Mouse (Mus musculus) midbrain, embryonic 16.5 days (tissue): Measurements from ENCODE around the gene Sbf2. TPM values are rescaled to one million over a fixed set of nuclear protein-coding genes. Genes with fewer than 3 reads are reported as not detected.

ENCODE experiments used
- ATAC-seq: fragments of 200-750 bp; cut with Nextera tagmentation; 2 replicates; pipeline ENCODE4 v1.8.0; 2017; ENCODE audit warnings: moderate TSS enrichment
- H3K27ac ChIP-seq: fragments of 300-500 bp; sonication (generic); 2 replicates; pipeline ENCODE4 v1.5.1; 2014; ENCODE audit warnings: mild to moderate bottlenecking, low read length, mixed read lengths
- H3K27me3 ChIP-seq: fragments of 300-500 bp; sonication (generic); 2 replicates; pipeline ENCODE4 v1.6.1; 2014; ENCODE audit warnings: low read depth, low read length, mixed read lengths; ENCODE audit not compliant: control insufficient read depth, insufficient read depth
- H3K36me3 ChIP-seq: fragments of 300-500 bp; sonication (generic); 2 replicates; pipeline ENCODE4 v1.6.1; 2014; ENCODE audit warnings: mild to moderate bottlenecking, low read length, moderate library complexity, mixed read lengths; ENCODE audit not compliant: control insufficient read depth, insufficient read depth
- H3K4me1 ChIP-seq: fragments of 300-500 bp; sonication (generic); 2 replicates; pipeline ENCODE4 v1.6.1; 2014; ENCODE audit warnings: mild to moderate bottlenecking, low read length, mixed read lengths; ENCODE audit not compliant: control insufficient read depth, insufficient read depth
- H3K4me2 ChIP-seq: fragments of 300-500 bp; sonication (generic); 2 replicates; pipeline ENCODE4 v1.6.1; 2014; ENCODE audit warnings: mild to moderate bottlenecking, low read length, mixed read lengths
- H3K4me3 ChIP-seq: fragments of 300-500 bp; sonication (generic); 2 replicates; pipeline ENCODE4 v1.5.1; 2014; ENCODE audit warnings: low read depth, mild to moderate bottlenecking, low read length, moderate library complexity, mixed read lengths
- H3K9ac ChIP-seq: fragments of 300-500 bp; sonication (generic); 2 replicates; pipeline ENCODE4 v1.6.1; 2014; ENCODE audit warnings: low read depth, low read length, mixed read lengths
- H3K9me3 ChIP-seq: fragments of 300-500 bp; sonication (generic); replicated peaks from 2 replicates; pipeline ENCODE4 v1.6.1; 2014; ENCODE audit warnings: mild to moderate bottlenecking, low read length, mixed read lengths; ENCODE audit not compliant: control insufficient read depth, poor library complexity, severe bottlenecking
- WGBS: fragments of 180-500 bp; shearing (Covaris S2); extraction: QIAGEN DNeasy Blood & Tissue Kit; methylation state at CpG from one replicate; pipeline ENCODE4 v1.1.7; 2014; 5-methylcytosine and 5-hydroxymethylcytosine counted together
- polyA plus RNA-seq: library from polyadenylated mRNA; unstranded; fragments of >200 nt; fragmentation: Nextera tagmentation; extraction: Ambion mirVana; gene quantifications from 2 replicates; pipeline ENCODE4 v1.2.1, GENCODE M21; 2015

The Sbf2 gene
- polyA plus RNA-seq, 1 experiment from 2014 or later = 57.1 TPM

DNA sequence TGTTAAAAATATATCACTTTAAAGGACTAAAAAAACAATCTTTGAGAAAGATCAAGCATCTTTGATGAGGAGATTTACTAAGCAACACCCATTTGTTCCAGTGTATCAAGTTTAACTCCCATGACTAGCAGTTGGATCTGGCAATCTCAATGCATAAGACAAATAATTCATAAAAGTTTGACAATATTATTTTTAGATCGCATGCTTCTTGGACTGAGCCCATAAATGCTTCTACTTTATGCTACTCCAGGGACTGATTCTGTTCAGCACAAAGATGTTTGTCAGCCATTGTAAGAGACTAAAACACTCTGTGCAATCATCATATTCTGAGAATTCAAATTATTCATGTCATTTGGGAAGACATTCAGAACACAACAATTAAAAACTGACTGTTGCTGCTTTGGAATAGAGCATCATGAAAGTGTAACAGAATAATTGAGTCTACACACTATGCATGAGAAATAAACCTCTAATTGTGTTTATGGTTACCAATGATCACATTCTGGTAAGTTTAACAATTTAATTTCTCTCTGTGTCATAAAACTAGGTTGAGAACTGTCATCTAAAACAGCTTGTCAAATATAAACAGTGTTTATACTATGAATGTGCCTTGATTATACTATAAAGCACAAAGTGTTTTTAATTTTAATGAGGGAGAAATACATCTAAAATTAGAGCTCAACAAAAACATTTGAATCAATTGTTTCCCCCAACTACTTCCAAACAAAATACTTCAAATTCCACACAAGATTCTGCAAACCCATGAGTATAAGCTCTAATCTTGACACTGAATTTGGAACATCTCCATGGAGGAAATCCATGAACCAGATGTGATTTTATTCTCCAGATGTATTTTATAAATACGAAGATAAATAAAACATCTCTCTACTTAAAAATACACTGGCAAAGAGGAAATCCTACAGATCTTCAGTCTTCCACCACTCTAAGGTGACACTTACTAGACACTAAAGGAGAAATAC is 98.2 kb downstream of the Sbf2 start:
- Histone ChIP-seq H3K27me3 (no peaks in the 10 kb centered on the region), H3K9ac (no peak overlapping the region), H3K9me3 (no peaks in the 10 kb centered on the region), H3K36me3 (no peaks in the 10 kb centered on the region), H3K27ac (no peak overlapping the region), H3K4me1 (no peaks in the 10 kb centered on the region), H3K4me3 (no peak overlapping the region), H3K4me2 (no peak overlapping the region)
- ATAC-seq = no peak
- 90% methylated on average over 2 of the region's 2 CpGs for WGBS

DNA sequence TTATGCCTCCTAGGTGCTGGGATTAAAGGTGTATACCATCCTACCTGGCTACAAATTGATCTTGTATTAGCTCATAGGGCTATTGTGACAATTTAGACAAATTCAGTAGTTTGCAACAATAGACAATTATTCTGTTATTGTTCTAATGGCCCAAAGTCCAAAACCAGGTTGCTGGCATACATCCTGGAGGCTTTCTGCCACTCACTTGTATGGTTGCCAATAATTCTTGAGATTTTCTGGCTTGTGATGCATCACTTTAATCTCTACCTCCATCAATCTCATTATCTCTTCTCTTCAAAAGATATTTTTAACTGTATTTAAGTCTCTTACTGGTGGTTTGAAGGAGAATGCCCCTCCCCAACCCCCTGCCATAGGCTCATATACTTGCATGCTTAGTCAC is 100.6 kb downstream of the Sbf2 start:
- no peak overlapping the region for H3K4me2 ChIP-seq
- H3K27ac ChIP-seq = no peak overlapping the region
- no peaks in the 10 kb centered on the region for H3K4me1 ChIP-seq
- no peaks in the 10 kb centered on the region for H3K36me3 ChIP-seq
- H3K9ac ChIP-seq = no peak overlapping the region
- H3K27me3 ChIP-seq = no peaks in the 10 kb centered on the region
- no peak overlapping the region for H3K4me3 ChIP-seq
- no peaks in the 10 kb centered on the region for H3K9me3 ChIP-seq
- ATAC-seq = no peak

DNA sequence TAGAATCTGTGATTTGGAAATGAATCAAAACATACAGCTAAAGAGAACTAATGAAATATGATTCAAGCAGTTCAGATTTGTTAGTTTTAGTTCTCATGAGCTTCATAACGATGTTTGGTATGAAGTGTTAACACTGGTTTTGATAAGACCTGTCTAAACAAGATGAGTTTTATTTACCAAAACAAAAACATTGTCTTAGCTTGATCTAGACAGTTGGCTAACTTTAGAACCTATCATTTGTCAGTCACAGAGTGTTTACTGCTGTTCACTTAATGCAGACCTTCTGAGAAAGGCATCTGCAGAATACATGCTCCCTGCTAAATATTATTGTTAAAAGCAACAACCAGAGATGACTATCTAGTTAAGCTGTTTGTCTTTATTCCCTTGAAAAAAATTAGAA is 116.1 kb downstream of the Sbf2 start:
- Histone ChIP-seq H3K9ac (no peak overlapping the region), H3K4me2 (no peak overlapping the region), H3K27ac (no peak overlapping the region), H3K4me1 (no peaks in the 10 kb centered on the region), H3K9me3 (no peaks in the 10 kb centered on the region), H3K36me3 (no peaks in the 10 kb centered on the region), H3K4me3 (no peak overlapping the region), H3K27me3 (no peaks in the 10 kb centered on the region)
- WGBS = 98% methylated on average over 1 of the region's 1 CpGs
- no peak for ATAC-seq

DNA sequence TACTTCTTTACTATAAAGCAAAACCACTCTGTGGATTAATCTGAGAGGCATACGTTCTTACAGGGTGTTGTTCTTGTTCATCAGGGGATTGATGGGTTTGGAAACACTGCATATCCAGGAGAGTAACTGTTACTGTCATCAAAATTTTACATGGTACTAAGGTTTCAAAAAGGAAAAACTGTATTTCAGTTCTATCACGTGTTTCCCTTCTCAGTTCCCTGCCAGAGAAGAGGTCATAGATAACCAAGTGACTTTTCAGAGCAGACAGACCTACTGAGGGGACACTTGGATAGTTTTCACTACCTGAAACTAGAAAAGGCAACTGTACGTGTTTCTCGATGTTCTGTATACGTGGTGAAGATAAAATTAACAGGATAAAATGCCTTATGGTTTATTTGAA is 123.7 kb downstream of the Sbf2 start:
- Histone ChIP-seq H3K9ac (no peak overlapping the region), H3K27ac (no peak overlapping the region), H3K4me3 (no peak overlapping the region), H3K36me3 (no peaks in the 10 kb centered on the region), H3K9me3 (no peaks in the 10 kb centered on the region), H3K27me3 (no peaks in the 10 kb centered on the region), H3K4me1 (no peaks in the 10 kb centered on the region), H3K4me2 (no peak overlapping the region)
- 91% methylated on average over 5 of the region's 5 CpGs for WGBS
- ATAC-seq = no peak

DNA sequence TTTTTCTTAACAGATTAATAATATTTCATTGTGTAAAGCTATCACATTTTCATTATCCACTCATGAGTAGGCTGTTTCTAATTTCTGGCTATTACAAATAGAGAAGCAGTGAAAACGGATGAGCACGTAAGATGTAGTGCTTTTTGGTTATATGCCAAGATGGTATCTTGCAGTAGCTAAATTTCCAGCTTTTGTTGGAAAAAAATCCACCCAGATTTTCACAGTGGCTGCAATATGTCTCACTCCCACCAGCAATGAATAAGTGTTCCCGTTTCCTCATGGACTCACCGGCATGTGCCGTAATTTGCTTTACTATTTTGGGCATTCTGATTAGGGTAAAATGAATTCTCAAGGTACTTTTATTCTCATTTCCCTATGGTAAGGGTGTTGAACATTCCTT is 129.7 kb downstream of the Sbf2 start:
- Histone ChIP-seq H3K4me1 (no peaks in the 10 kb centered on the region), H3K4me2 (no peak overlapping the region), H3K27me3 (no peaks in the 10 kb centered on the region), H3K9me3 (no peaks in the 10 kb centered on the region), H3K27ac (no peak overlapping the region), H3K9ac (no peak overlapping the region), H3K36me3 (no peaks in the 10 kb centered on the region), H3K4me3 (no peak overlapping the region)
- 89% methylated on average over 5 of the region's 5 CpGs for WGBS
- ATAC-seq = no peak

DNA sequence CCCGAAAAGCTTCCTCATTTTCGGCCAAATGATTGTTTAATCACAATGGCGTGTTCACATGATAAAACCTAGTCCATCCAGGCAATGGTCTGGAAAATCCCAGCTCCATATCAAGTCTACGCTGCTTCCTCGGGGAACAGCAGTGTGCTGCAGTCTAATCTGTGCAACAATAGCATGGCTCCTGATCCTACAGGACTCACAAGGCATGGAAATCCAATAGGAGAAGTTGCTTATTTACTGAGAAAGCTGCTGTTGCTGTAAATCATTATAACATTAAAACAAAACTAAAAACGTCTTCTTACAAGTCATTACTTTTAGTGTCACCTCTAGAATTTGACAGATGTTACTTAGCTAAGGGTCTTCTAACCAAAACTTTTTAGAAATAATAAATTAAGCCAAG is 143.7 kb downstream of the Sbf2 start:
- no peak for ATAC-seq
- 75% methylated on average over 6 of the region's 6 CpGs for WGBS
- Histone ChIP-seq H3K36me3 (no peaks in the 10 kb centered on the region), H3K4me3 (no peak overlapping the region), H3K9me3 (no peaks in the 10 kb centered on the region), H3K4me1 (no peaks in the 10 kb centered on the region), H3K27me3 (no peaks in the 10 kb centered on the region), H3K4me2 (no peak overlapping the region), H3K9ac (no peak overlapping the region), H3K27ac (no peak overlapping the region)

DNA sequence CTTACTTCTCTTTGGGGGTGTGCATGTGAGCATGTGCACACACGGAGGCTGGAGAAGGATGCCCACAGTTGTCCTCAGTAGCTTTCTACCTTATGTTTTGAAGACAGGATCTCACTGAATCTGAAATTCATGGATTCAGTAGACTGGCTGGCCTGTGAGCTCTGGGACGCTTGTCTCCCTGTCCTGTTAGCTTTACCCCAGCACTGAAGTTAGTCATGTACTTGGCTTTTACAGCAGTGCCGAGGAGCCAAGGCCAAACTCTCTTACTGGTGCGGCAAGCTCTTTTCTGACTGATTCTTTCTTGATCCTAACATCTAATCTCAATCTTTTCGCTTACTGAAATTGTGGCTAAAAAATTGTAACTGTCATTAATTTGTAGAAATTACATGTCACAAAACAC is 151.3 kb downstream of the Sbf2 start:
- Histone ChIP-seq H3K4me1 (no peaks in the 10 kb centered on the region), H3K9me3 (no peaks in the 10 kb centered on the region), H3K36me3 (no peaks in the 10 kb centered on the region), H3K4me3 (no peak overlapping the region), H3K27me3 (no peaks in the 10 kb centered on the region), H3K4me2 (no peak overlapping the region), H3K9ac (no peak overlapping the region), H3K27ac (no peak overlapping the region)
- ATAC-seq = no peak
- WGBS = 95% methylated on average over 5 of the region's 5 CpGs

DNA sequence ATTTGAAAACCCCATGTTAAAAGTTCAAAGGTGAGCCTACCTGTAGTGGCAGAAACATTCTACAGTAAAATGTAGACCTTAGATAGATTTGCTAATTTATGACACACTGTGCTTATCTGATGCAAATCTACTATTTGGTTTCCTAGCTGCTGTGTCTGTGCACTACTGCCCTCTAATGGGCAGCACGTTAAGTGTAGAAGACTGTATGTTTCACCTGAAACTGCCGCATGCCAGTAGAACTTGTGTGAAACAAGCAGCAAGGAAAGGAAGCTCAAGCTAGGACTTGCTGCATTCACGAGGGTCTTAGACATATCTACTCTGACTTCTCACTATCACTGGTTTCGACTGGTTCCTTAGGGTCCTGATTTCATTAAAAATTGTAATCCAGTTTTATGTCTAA is 182.4 kb downstream of the Sbf2 start:
- H3K27me3 ChIP-seq = no peaks in the 10 kb centered on the region
- no peaks in the 10 kb centered on the region for H3K4me1 ChIP-seq
- H3K36me3 ChIP-seq = no peaks in the 10 kb centered on the region; the same call in 1 of the 2 replicates
- 29% methylated on average over 4 of the region's 4 CpGs for WGBS
- H3K4me3 ChIP-seq = no peak overlapping the region
- no peak overlapping the region for H3K27ac ChIP-seq
- no peak for ATAC-seq
- H3K9me3 ChIP-seq = no peaks in the 10 kb centered on the region
- no peak overlapping the region for H3K9ac ChIP-seq
- H3K4me2 ChIP-seq = no peak overlapping the region

DNA sequence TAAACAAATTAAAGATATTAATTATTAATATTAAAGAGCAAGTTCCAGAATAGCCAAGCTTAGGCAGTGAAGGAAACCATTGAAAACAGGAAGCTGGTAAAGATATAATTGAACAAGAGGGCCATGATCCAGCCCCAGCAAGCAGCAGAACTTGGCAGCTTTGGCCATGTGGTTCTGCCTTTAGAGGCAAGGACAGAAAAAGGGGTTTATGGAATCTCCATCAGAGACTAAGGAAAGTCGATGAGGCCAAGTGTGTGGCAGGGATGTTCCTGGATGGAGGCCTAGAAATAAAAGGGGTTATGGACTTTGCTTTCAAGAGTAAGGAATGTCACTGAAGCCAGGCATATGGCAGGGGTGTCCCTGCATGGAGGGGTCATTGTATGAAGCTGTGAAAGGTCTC is 198.4 kb downstream of the Sbf2 start:
- Histone ChIP-seq H3K4me2 (no peak overlapping the region), H3K9me3 (no peaks in the 10 kb centered on the region), H3K27me3 (no peaks in the 10 kb centered on the region), H3K4me1 (no peaks in the 10 kb centered on the region), H3K9ac (no peak overlapping the region), H3K36me3 (peaks cover 14% of the 10 kb centered on the region; the same call in 1 of the 2 replicates), H3K27ac (no peak overlapping the region), H3K4me3 (no peak overlapping the region)
- ATAC-seq = no peak
- 100% methylated on average over 1 of the region's 1 CpGs for WGBS
